Mouse (Mus musculus) midbrain, postnatal 0 days (tissue): ENCODE results near the gene Pmvk. TPM values are rescaled to one million over a fixed set of nuclear protein-coding genes. Genes with fewer than 3 reads are reported as not detected.
A peak's percentile ranks its signal among the peaks of the same experiment; 100 is the strongest.

Experiments used
- ATAC-seq: fragments of 200-750 bp; cut with Nextera tagmentation; 2 replicates; pipeline ENCODE4 v1.8.0; 2017; ENCODE audit warnings: moderate number of reproducible peaks, mild to moderate bottlenecking, moderate TSS enrichment, moderate library complexity; ENCODE audit not compliant: low FRiP score
- DNase-seq: peaks from one replicate; pipeline ENCODE4 v3.0.0-alpha.2; 2015; ENCODE audit warnings: low spot score
- H3K27ac ChIP-seq: fragments of 300-500 bp; sonication (generic); 2 replicates; pipeline ENCODE4 v1.5.1; 2014; ENCODE audit warnings: low read depth, mild to moderate bottlenecking, low read length, mixed read lengths
- H3K27me3 ChIP-seq: fragments of 300-500 bp; sonication (generic); 2 replicates; pipeline ENCODE4 v1.6.1; 2014; ENCODE audit warnings: low read length, control low read depth, mixed read lengths; ENCODE audit not compliant: insufficient read depth
- H3K36me3 ChIP-seq: fragments of 300-500 bp; sonication (generic); 2 replicates; pipeline ENCODE4 v1.6.1; 2014; ENCODE audit warnings: low read length, control low read depth, mixed read lengths; ENCODE audit not compliant: insufficient read depth
- H3K4me1 ChIP-seq: fragments of 300-500 bp; sonication (generic); 2 replicates; pipeline ENCODE4 v1.6.1; 2014; ENCODE audit warnings: mild to moderate bottlenecking, control low read depth, antibody characterized with exemption, low read length, mixed read lengths; ENCODE audit not compliant: insufficient read depth
- H3K4me2 ChIP-seq: fragments of 300-500 bp; sonication (generic); 2 replicates; pipeline ENCODE4 v1.6.1; 2014; ENCODE audit warnings: low read depth, mild to moderate bottlenecking, low read length, mixed read lengths; ENCODE audit not compliant: poor library complexity, severe bottlenecking
- H3K4me3 ChIP-seq: fragments of 300-500 bp; sonication (generic); 2 replicates; pipeline ENCODE4 v1.5.1; 2014; ENCODE audit warnings: low read depth, mild to moderate bottlenecking, low read length, moderate library complexity
- H3K9ac ChIP-seq: fragments of 300-500 bp; sonication (generic); replicated peaks from 2 replicates; pipeline ENCODE4 v1.6.1; 2014; ENCODE audit warnings: mild to moderate bottlenecking, low read length, moderate library complexity, mixed read lengths; ENCODE audit not compliant: poor library complexity, severe bottlenecking
- H3K9me3 ChIP-seq: fragments of 300-500 bp; sonication (generic); 2 replicates; pipeline ENCODE4 v1.6.1; 2016; ENCODE audit warnings: low read length, control low read depth
- CTCF ChIP-seq: IDR thresholded peaks from 2 replicates; pipeline ENCODE4 v1.5.1; 2016; ENCODE audit warnings: antibody characterized with exemption, mild to moderate bottlenecking
- WGBS: fragments of 180-500 bp; shearing (Covaris S2); extraction: QIAGEN DNeasy Blood & Tissue Kit; methylation state at CpG from one replicate; pipeline ENCODE4 v1.1.7; 2014; 5-methylcytosine and 5-hydroxymethylcytosine counted together
- polyA plus RNA-seq: library from polyadenylated mRNA; unstranded; fragments of >200 nt; fragmentation: Nextera tagmentation; extraction: Ambion mirVana; gene quantifications from 2 replicates; pipeline ENCODE4 v1.2.1, GENCODE M21; 2015
- total RNA-seq: library from RNA; depleted of rRNA; stranded (reverse); fragments of >200 nt; gene quantifications from 2 replicates; pipeline ENCODE4 v1.2.3, GENCODE M21; 2014; rRNA removed

Pmvk gene
- total and polyA plus RNA-seq, 2 experiments from 2014 or later = 90.8 to 124 TPM

DNA sequence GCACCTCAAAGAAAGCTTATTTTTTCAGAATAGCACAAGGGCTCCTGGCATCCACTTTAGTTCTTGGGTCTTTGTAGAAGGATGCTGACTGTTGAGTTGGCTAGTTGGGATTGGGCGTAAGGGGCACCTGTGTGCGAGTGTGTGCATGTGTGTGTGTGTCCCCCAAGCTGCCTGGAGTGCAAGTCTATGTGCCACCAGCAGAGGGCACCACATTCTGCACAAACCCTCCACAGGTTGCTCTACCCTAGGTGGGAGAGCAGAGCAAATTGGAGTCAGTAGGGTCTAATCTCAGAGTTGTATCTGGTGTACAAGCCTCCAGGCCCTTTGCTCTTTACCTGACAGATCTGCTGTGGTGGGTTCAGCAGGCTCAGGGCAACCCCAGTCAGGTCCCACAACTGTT is 57.9 kb downstream of the Pmvk start:
- H3K9me3 ChIP-seq = no peaks in the 10 kb centered on the region
- H3K27me3 ChIP-seq = no peaks in the 10 kb centered on the region
- no peak for ATAC-seq
- H3K4me1 ChIP-seq = no peaks in the 10 kb centered on the region; the same call in 1 of the 2 replicates
- peak; percentile 67 for TF ChIP-seq CTCF
- no peak overlapping the region for H3K27ac ChIP-seq
- no peak overlapping the region for H3K4me3 ChIP-seq
- no peaks in the 10 kb centered on the region for H3K36me3 ChIP-seq
- H3K4me2 ChIP-seq = no peak overlapping the region
- no peak overlapping the region for H3K9ac ChIP-seq
- 94% methylated on average over 2 of the region's 2 CpGs for WGBS
- DNase-seq = no peak

- Histone ChIP-seq H3K9me3 (no peaks in the 10 kb centered on the region), H3K4me3 (no peak overlapping the region), H3K27ac (no peak overlapping the region), H3K4me1 (no peaks in the 10 kb centered on the region; the same call in 1 of the 2 replicates), H3K9ac (no peak overlapping the region), H3K4me2 (no peak overlapping the region), H3K27me3 (no peaks in the 10 kb centered on the region), H3K36me3 (no peaks in the 10 kb centered on the region)
- DNase-seq (no peak), ATAC-seq (no peak)
- WGBS = 74% methylated on average over 11 of the region's 11 CpGs
- no peak for TF ChIP-seq CTCF
These were observed 61.1 kb downstream of the Pmvk start for GRCm38 (mm10) chr3:89515444-89515843.

- DNase-seq = no peak
- H3K4me1 ChIP-seq = no peaks in the 10 kb centered on the region; the same call in 1 of the 2 replicates
- 92% methylated on average over 5 of the region's 5 CpGs for WGBS
- H3K27me3 ChIP-seq = no peaks in the 10 kb centered on the region
- H3K36me3 ChIP-seq = no peaks in the 10 kb centered on the region
- no peak for ATAC-seq
- H3K9ac ChIP-seq = no peak overlapping the region
- H3K27ac ChIP-seq = no peak overlapping the region
- no peak overlapping the region for H3K4me2 ChIP-seq
- H3K9me3 ChIP-seq = no peaks in the 10 kb centered on the region
- TF ChIP-seq CTCF = peak; percentile 45
- no peak overlapping the region for H3K4me3 ChIP-seq
These were observed 62.0 kb downstream of the Pmvk start for GRCm38 (mm10) chr3:89516321-89516720.

Other genes with a start within 250 kb of the Pmvk start
- gene Thbs3, start 239.4 kb upstream of the Pmvk start, total RNA-seq = 38.5 and 42.9 TPM in 2 replicates
- gene Thbs3, start 239.4 kb upstream of the Pmvk start, polyA plus RNA-seq = 39.0 and 47.6 TPM in 2 replicates
- 101 and 108 TPM in 2 replicates for gene Mtx1, start 227.5 kb upstream of the Pmvk start, total RNA-seq
- gene Mtx1, start 227.5 kb upstream of the Pmvk start, polyA plus RNA-seq = 176 and 189 TPM in 2 replicates
- 2.8 and 3.8 TPM in 2 replicates for gene Muc1, start 225.5 kb upstream of the Pmvk start, total RNA-seq
- 0.52 and 1.5 TPM in 2 replicates for gene Muc1, start 225.5 kb upstream of the Pmvk start, polyA plus RNA-seq
- gene Krtcap2, start 208.6 kb upstream of the Pmvk start, total RNA-seq = 74.7 and 93.9 TPM in 2 replicates
- gene Krtcap2, start 208.6 kb upstream of the Pmvk start, polyA plus RNA-seq = 219 TPM in 2 replicates
- 112 and 124 TPM in 2 replicates for gene Trim46, start 208.2 kb upstream of the Pmvk start, total RNA-seq
- 69.1 TPM in 2 replicates for gene Trim46, start 208.2 kb upstream of the Pmvk start, polyA plus RNA-seq
- gene Dpm3, start 195.2 kb upstream of the Pmvk start, total RNA-seq = 198 and 223 TPM in 2 replicates
- 69.4 and 81.1 TPM in 2 replicates for gene Dpm3, start 195.2 kb upstream of the Pmvk start, polyA plus RNA-seq
- 22.8 and 32.0 TPM in 2 replicates for gene Slc50a1, start 184.0 kb upstream of the Pmvk start, total RNA-seq
- 42.4 and 48.7 TPM in 2 replicates for gene Slc50a1, start 184.0 kb upstream of the Pmvk start, polyA plus RNA-seq
- 6.6 and 7.1 TPM in 2 replicates for gene Efna1, start 173.4 kb upstream of the Pmvk start, total RNA-seq
- 8.9 and 9.4 TPM in 2 replicates for gene Efna1, start 173.4 kb upstream of the Pmvk start, polyA plus RNA-seq
- gene Efna3, start 131.6 kb upstream of the Pmvk start, total RNA-seq = 93.5 and 115 TPM in 2 replicates
- 52.3 and 58.4 TPM in 2 replicates for gene Efna3, start 131.6 kb upstream of the Pmvk start, polyA plus RNA-seq
- gene Efna4, start 116.5 kb upstream of the Pmvk start, total RNA-seq = 3.0 and 7.9 TPM in 2 replicates
- gene Efna4, start 116.5 kb upstream of the Pmvk start, polyA plus RNA-seq = 2.5 and 3.5 TPM in 2 replicates
- 63.4 and 88.8 TPM in 2 replicates for gene Adam15, start 104.5 kb upstream of the Pmvk start, total RNA-seq
- gene Adam15, start 104.5 kb upstream of the Pmvk start, polyA plus RNA-seq = 73.6 and 79.4 TPM in 2 replicates
- gene Dcst2, start 92.6 kb upstream of the Pmvk start, total RNA-seq = not detected in 2 replicates
- gene Dcst2, start 92.6 kb upstream of the Pmvk start, polyA plus RNA-seq = 0.31 and 0.51 TPM in 2 replicates
- gene Dcst1, start 89.3 kb upstream of the Pmvk start, total RNA-seq = 0.05 TPM in 1 of 2 replicates, not detected in the other
- 1.1 TPM in 2 replicates for gene Dcst1, start 89.3 kb upstream of the Pmvk start, polyA plus RNA-seq
- 2.2 and 4.4 TPM in 2 replicates for gene Zbtb7b, start 59.8 kb upstream of the Pmvk start, total RNA-seq
- 0.53 and 0.88 TPM in 2 replicates for gene Zbtb7b, start 59.8 kb upstream of the Pmvk start, polyA plus RNA-seq
- gene Lenep, start 51.7 kb upstream of the Pmvk start, total RNA-seq = 1.8 and 2.3 TPM in 2 replicates
- gene Lenep, start 51.7 kb upstream of the Pmvk start, polyA plus RNA-seq = 0.27 TPM in 1 of 2 replicates, not detected in the other
- 32.0 and 34.1 TPM in 2 replicates for gene Flad1, start 42.7 kb upstream of the Pmvk start, total RNA-seq
- 26.0 and 29.3 TPM in 2 replicates for gene Flad1, start 42.7 kb upstream of the Pmvk start, polyA plus RNA-seq
- gene Cks1b, start 36.2 kb upstream of the Pmvk start, total RNA-seq = 22.4 and 29.2 TPM in 2 replicates
- gene Cks1b, start 36.2 kb upstream of the Pmvk start, polyA plus RNA-seq = 68.6 and 69.6 TPM in 2 replicates
- 21.7 and 24.9 TPM in 2 replicates for gene Shc1, start 36.1 kb upstream of the Pmvk start, total RNA-seq
- 11.0 and 12.7 TPM in 2 replicates for gene Shc1, start 36.1 kb upstream of the Pmvk start, polyA plus RNA-seq
- gene Pygo2, start 24.3 kb upstream of the Pmvk start, total RNA-seq = 77.8 and 91.3 TPM in 2 replicates
- 38.5 and 40.4 TPM in 2 replicates for gene Pygo2, start 24.3 kb upstream of the Pmvk start, polyA plus RNA-seq
- 18.5 and 21.3 TPM in 2 replicates for gene Pbxip1, start 17.8 kb upstream of the Pmvk start, total RNA-seq
- gene Pbxip1, start 17.8 kb upstream of the Pmvk start, polyA plus RNA-seq = 18.8 and 21.8 TPM in 2 replicates
- 21.4 and 23.3 TPM in 2 replicates for gene Kcnn3, start 65.6 kb downstream of the Pmvk start, total RNA-seq
- 5.9 and 7.3 TPM in 2 replicates for gene Kcnn3, start 65.6 kb downstream of the Pmvk start, polyA plus RNA-seq